Mouse (Mus musculus) neural tube, embryonic 14.5 days (tissue): ENCODE results near the gene Cldn7. TPM values are rescaled to one million over a fixed set of nuclear protein-coding genes. Genes with fewer than 3 reads are reported as not detected.

Experiments used
- ATAC-seq: fragments of 200-750 bp; cut with Nextera tagmentation; 2 replicates; pipeline ENCODE4 v1.8.0; 2017; ENCODE audit warnings: low read depth, mild to moderate bottlenecking, moderate TSS enrichment, moderate library complexity
- H3K27ac ChIP-seq: fragments of 300-500 bp; sonication (generic); 2 replicates; pipeline ENCODE4 v1.5.1; 2014; ENCODE audit warnings: low read depth, mild to moderate bottlenecking, control low read depth, low read length, moderate library complexity, mixed read lengths
- H3K27me3 ChIP-seq: fragments of 300-500 bp; sonication (generic); 2 replicates; pipeline ENCODE4 v1.6.1; 2014; ENCODE audit warnings: low read length; ENCODE audit not compliant: control insufficient read depth, insufficient read depth
- H3K36me3 ChIP-seq: fragments of 300-500 bp; sonication (generic); 2 replicates; pipeline ENCODE4 v1.6.1; 2014; ENCODE audit warnings: low read length, mixed read lengths; ENCODE audit not compliant: control insufficient read depth, insufficient read depth
- H3K4me1 ChIP-seq: fragments of 300-500 bp; sonication (generic); 2 replicates; pipeline ENCODE4 v1.6.1; 2014; ENCODE audit warnings: low read length; ENCODE audit not compliant: control insufficient read depth, insufficient read depth
- H3K4me2 ChIP-seq: fragments of 300-500 bp; sonication (generic); 2 replicates; pipeline ENCODE4 v1.6.1; 2014; ENCODE audit warnings: mild to moderate bottlenecking, low read depth, low read length, control low read depth
- H3K4me3 ChIP-seq: fragments of 300-500 bp; sonication (generic); 2 replicates; pipeline ENCODE4 v1.5.1; 2014; ENCODE audit warnings: low read depth, low read length, control low read depth, mixed read lengths
- H3K9ac ChIP-seq: fragments of 300-500 bp; sonication (generic); replicated peaks from 2 replicates; pipeline ENCODE4 v1.6.1; 2014; ENCODE audit warnings: low read depth, mild to moderate bottlenecking, control low read depth, low read length, mixed read lengths
- H3K9me3 ChIP-seq: fragments of 300-500 bp; sonication (generic); 2 replicates; pipeline ENCODE4 v1.6.1; 2016; ENCODE audit warnings: low read length; ENCODE audit not compliant: control insufficient read depth
- WGBS: fragments of 180-500 bp; shearing (Covaris S2); extraction: QIAGEN DNeasy Blood & Tissue Kit; methylation state at CpG from one replicate; pipeline ENCODE4 v1.1.7; 2014; 5-methylcytosine and 5-hydroxymethylcytosine counted together
- polyA plus RNA-seq: library from polyadenylated mRNA; unstranded; fragments of >200 nt; fragmentation: Nextera tagmentation; extraction: Ambion mirVana; gene quantifications from 2 replicates; pipeline ENCODE4 v1.2.1, GENCODE M21; 2014

Gene Cldn7
- polyA plus RNA-seq, 1 experiment from 2014 or later: 0.33 TPM

DNA sequence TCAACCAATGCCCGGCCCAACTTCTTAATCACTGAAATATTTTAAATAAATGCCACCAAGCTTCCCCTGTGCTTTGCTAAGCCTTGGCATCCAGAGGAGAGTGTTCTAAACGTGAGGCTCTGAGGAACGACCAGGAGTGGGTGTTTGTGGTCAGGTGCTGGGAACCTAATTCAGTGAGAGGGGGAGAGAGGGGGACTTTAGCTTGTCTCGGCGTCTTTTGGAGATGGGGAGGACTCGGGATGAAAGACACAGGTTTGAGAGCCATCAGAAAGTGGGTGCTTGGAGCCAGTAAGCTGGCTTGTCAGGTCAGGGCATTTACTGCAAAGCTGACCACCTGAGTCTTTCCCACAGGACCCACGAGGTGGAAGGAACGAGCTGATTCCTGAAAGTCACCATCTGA, 32.8 kb upstream of the Cldn7 start:
- no peak overlapping the region for H3K4me2 ChIP-seq
- 74% methylated on average over 8 of the region's 8 CpGs for WGBS

DNA sequence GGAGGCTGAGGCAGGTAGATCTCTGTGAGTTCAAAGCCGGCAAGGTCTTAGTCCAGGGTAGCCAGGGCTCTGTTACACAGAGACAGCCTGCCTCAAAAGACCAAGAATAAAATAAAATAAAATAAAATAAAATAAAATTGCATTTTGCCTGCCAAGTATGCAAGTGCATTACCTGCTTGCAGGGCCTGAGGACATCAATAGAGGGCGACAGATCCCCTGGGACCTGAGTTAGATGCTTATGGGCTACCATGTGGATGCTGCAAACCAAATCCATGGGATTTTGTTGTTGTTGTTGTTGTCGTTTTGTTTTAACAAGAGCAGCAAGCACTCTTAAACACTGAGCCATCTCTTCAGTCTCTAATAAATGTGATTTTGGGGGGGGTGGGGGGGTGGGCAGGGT, 32.3 kb upstream of the Cldn7 start:
- Histone ChIP-seq H3K27ac (no peak overlapping the region), H3K9me3 (no peaks in the 10 kb centered on the region), H3K4me3 (no peak overlapping the region), H3K27me3 (peaks cover 6% of the 10 kb centered on the region; the same call in 1 of the 2 replicates), H3K9ac (no peak overlapping the region), H3K36me3 (no peaks in the 10 kb centered on the region), H3K4me1 (0 out of 2 replicates have a peak, but pooled peaks cover 6% of the 10 kb centered on the region), H3K4me2 (no peak overlapping the region)
- no peak for ATAC-seq
- 48% methylated on average over 3 of the region's 3 CpGs for WGBS

More for the DNA sequence above, 32.8 kb upstream of the Cldn7 start:
- H3K4me3 ChIP-seq: no peak overlapping the region
- H3K27me3 ChIP-seq: peaks cover 1% of the 10 kb centered on the region; the same call in 1 of the 2 replicates
- H3K9me3 ChIP-seq: no peaks in the 10 kb centered on the region
- ATAC-seq: no peak
- H3K9ac ChIP-seq: no peak overlapping the region
- H3K4me1 ChIP-seq: 0 out of 2 replicates have a peak, but pooled peaks cover 6% of the 10 kb centered on the region
- H3K27ac ChIP-seq: no peak overlapping the region
- no peaks in the 10 kb centered on the region for H3K36me3 ChIP-seq

DNA sequence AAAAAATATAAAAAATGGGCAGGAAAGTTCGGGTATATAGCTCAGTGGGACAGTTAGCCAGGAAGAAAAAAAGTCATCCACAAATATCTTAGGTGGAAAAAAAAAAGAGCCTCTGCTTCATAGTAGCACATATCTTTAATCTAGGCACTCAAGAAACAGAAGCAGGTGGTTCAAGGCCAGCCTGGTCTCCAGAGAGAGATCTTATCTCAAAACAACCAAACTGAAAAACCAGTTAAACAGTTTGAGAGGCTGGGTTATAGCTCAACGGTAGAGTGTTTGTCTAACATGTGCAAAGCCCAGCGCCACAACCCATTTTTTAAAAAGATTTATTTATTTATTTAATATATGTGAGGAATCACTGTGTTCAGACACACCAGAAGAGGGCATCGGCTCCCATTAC, 31.5 kb upstream of the Cldn7 start:
- H3K36me3 ChIP-seq: no peaks in the 10 kb centered on the region
- H3K9ac ChIP-seq: no peak overlapping the region
- ATAC-seq: no peak
- H3K27ac ChIP-seq: no peak overlapping the region
- H3K27me3 ChIP-seq: peaks cover 13% of the 10 kb centered on the region
- WGBS: 81% methylated on average over 4 of the region's 4 CpGs
- 0 out of 2 replicates have a peak, but pooled peaks cover 6% of the 10 kb centered on the region for H3K4me1 ChIP-seq
- H3K9me3 ChIP-seq: no peaks in the 10 kb centered on the region
- no peak overlapping the region for H3K4me3 ChIP-seq
- H3K4me2 ChIP-seq: no peak overlapping the region

DNA sequence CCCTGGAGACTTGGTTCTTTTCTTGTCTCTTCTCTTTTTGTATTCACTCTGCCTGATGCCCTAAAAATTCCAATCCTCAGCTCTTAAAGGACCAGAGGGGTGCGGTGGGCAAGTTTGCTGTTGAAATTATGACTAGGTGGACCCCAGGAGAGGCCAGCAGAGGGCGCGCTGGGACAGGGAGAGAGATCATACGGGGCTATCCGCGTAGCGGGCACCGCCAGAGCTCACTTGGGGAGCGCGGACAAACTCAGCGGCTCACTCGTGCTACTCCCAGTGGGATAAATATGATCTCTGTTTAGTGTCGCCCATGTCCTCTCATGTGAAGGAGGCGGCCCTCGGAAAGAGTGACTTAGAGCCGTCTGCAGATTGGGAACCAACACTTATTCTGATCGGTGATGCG, 30.4 kb upstream of the Cldn7 start:
- Histone ChIP-seq H3K9me3 (no peaks in the 10 kb centered on the region), H3K4me3 (no peak overlapping the region), H3K4me1 (0 out of 2 replicates have a peak, but pooled peaks cover 6% of the 10 kb centered on the region), H3K4me2 (peak overlapping the region; percentile 15; the same call in 1 of the 2 replicates), H3K27ac (no peak overlapping the region), H3K36me3 (no peaks in the 10 kb centered on the region), H3K9ac (no peak overlapping the region; the same call in 1 of the 2 replicates), H3K27me3 (peaks cover 16% of the 10 kb centered on the region)
- under 1% methylated on average over 18 of the region's 18 CpGs for WGBS
- no peak for ATAC-seq

GRCm38 (mm10) chr11:69934681-69935080, 29.9 kb upstream of the Cldn7 start:
- peaks cover 16% of the 10 kb centered on the region for H3K27me3 ChIP-seq
- H3K4me3 ChIP-seq: no peak overlapping the region
- H3K4me1 ChIP-seq: 0 out of 2 replicates have a peak, but pooled peaks cover 6% of the 10 kb centered on the region
- no peak for ATAC-seq
- H3K27ac ChIP-seq: no peak overlapping the region
- WGBS: 18% methylated on average over 6 of the region's 6 CpGs
- no peaks in the 10 kb centered on the region for H3K36me3 ChIP-seq
- H3K9me3 ChIP-seq: no peaks in the 10 kb centered on the region
- no peak overlapping the region for H3K9ac ChIP-seq
- H3K4me2 ChIP-seq: peak overlapping the region; percentile 99; the same call in 1 of the 2 replicates

DNA sequence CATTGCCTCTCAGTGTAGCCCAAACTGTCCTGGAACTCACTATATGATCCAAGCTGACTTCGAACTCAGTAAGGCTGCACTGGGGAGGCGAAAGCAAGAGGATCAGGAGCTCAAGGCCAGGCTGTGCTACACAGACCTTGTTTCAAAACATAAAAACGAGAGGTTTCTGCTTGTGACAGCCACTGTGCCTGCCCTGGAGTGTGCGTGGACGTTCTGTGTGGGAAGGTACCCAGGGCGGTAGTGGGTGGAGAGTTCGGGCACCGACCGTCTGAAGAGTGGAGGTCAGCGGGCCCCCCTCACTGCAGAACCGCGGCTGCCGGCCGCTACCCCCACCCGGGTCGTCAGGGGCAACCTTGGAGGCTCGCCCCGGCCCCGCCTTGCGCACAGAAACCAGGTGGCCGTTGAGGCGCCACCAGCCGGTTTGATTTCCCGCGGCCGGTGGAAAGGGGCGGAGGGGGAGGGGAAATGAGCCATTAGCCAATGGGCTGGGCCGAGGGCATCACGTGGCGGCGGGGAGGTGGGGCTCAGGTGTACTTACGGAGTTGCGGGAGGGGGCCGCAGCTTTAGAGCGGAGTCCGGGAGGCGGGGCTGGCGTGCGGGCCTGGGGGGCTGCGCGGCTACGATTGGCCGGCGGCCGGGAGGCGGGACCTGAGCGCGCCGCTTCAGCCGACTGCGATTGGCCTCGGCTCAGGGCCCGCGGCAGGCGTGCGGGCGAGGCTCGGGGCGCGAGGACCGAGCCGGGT, 29.3 kb upstream of the Cldn7 start, which contains the start of gene Ybx2:
Ybx2 (plus strand) TSS at position 660 of the 743 bp plus-strand sequence.
- Histone ChIP-seq H3K9ac (peak within 1 kb of the TSS; percentile 60), H3K4me1 (0 out of 2 replicates have a peak, but pooled peaks cover 6% of the 10 kb centered on the region), H3K36me3 (no peaks in the 10 kb centered on the region), H3K27ac (no peak within 1 kb of the TSS), H3K27me3 (peaks cover 16% of the 10 kb centered on the region), H3K9me3 (no peaks in the 10 kb centered on the region), H3K4me3 (peak within 1 kb of the TSS; percentile 50), H3K4me2 (peak within 1 kb of the TSS; percentile 99)
- 2% methylated on average over 53 of the region's 62 CpGs for WGBS
- ATAC-seq: peak; percentile 88

GRCm38 (mm10) chr11:69936156-69936555, 28.4 kb upstream of the Cldn7 start:
- Histone ChIP-seq H3K9me3 (no peaks in the 10 kb centered on the region), H3K36me3 (no peaks in the 10 kb centered on the region), H3K4me3 (peak overlapping the region; percentile 50), H3K9ac (peak overlapping the region; percentile 60), H3K4me1 (0 out of 2 replicates have a peak, but pooled peaks cover 6% of the 10 kb centered on the region), H3K4me2 (peak overlapping the region; percentile 99), H3K27me3 (peaks cover 16% of the 10 kb centered on the region), H3K27ac (no peak overlapping the region)
- WGBS: 2% methylated on average over 29 of the region's 30 CpGs
- ATAC-seq: 0 out of 2 replicates have a peak, but pooled peaks have one; percentile 6

DNA sequence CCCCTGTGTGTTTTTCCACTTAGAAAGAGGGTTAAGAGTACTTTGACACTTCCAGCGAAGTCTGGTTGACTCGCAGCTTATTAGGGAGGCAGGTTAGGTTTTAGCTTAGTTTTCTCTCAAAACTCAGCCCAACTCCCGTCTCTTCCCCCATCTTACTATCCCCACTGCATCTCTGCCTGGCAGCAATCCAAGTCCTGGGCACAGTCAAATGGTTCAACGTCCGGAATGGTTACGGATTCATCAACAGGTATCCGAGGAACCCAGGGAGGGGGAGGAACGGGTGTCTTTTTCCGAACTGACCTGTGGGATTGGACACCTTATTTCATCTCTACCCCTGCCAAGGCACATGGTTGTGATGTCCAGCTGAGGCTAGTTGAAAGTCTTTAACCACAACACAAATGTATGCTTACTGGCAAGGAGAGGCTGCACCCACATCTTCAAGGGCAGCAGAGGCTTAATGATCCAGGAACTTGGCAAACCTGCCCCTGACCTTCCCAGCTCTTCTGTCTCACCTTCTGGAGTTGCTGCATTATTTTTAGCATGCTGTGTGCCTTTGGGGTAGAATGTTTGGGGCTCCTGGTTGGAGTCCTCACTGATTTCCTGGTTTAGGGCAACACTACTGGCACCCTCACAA, 27.7 kb upstream of the Cldn7 start:
- H3K4me2 ChIP-seq: peak overlapping the region; percentile 99
- no peak overlapping the region for H3K9ac ChIP-seq
- H3K27me3 ChIP-seq: peaks cover 16% of the 10 kb centered on the region
- no peak for ATAC-seq
- peak overlapping the region; percentile 50; the same call in 1 of the 2 replicates for H3K4me3 ChIP-seq
- no peaks in the 10 kb centered on the region for H3K9me3 ChIP-seq
- no peak overlapping the region for H3K27ac ChIP-seq
- no peaks in the 10 kb centered on the region for H3K36me3 ChIP-seq
- 0 out of 2 replicates have a peak, but pooled peaks cover 6% of the 10 kb centered on the region for H3K4me1 ChIP-seq
- WGBS: 40% methylated on average over 9 of the region's 9 CpGs

GRCm38 (mm10) chr11:69937385-69937784, 27.2 kb upstream of the Cldn7 start:
- Histone ChIP-seq H3K4me1 (0 out of 2 replicates have a peak, but pooled peaks cover 6% of the 10 kb centered on the region), H3K4me2 (no peak overlapping the region), H3K27ac (no peak overlapping the region), H3K27me3 (peaks cover 16% of the 10 kb centered on the region), H3K9ac (no peak overlapping the region), H3K4me3 (no peak overlapping the region), H3K9me3 (no peaks in the 10 kb centered on the region), H3K36me3 (no peaks in the 10 kb centered on the region)
- ATAC-seq: no peak
- WGBS: 55% methylated on average over 4 of the region's 4 CpGs
